Mouse (Mus musculus) lung, adult 2 months (tissue): Measurements from ENCODE around the gene Nudt16l1.

ENCODE experiments used
- CTCF ChIP-seq: fragments of 200-500 bp; IDR thresholded peaks from 2 replicates; pipeline ENCODE4 v1.5.1; 2011; ENCODE audit warnings: mild to moderate bottlenecking, low read length, control low read depth; ENCODE audit not compliant: insufficient read depth
- POLR2A ChIP-seq: fragments of 200-500 bp; IDR thresholded peaks from 2 replicates; pipeline ENCODE4 v1.6.1; 2011; ENCODE audit warnings: low read depth, mild to moderate bottlenecking, control low read depth, low read length, borderline replicate concordance; ENCODE audit errors: extremely low read depth

DNA sequence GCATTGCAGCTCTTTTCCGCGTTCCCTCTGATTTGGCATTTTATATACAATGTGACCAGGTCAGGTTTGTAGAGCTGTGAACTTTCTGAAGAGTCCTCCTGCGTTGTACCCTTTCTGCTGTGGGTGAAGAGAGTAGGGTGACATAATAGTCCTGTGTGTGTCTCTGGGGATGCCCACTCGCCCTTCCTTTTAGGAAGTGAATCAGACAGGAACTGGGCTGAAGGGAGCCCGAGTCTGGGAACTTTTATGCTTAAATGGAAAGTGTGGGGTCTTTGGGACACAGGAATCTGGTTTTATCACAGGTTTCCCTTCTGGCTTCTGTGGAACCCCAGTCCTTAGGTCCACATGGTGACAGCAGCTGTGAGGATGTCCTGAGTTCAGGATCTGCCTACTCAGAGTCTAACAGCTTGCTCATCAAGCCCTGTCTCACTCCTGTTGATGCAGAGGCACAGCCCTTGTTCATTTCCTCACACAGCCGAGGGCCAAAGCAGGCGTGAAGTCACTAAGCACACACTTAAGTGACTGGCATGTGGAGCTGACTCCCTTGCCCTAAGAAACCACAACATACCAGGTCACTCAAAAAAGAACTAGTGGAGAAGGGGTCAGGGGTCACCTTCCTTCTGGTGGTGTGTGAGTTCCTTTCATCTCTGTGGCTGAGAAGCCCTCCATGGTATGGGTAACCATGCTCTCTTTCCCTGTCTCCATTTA lies 44.2 kb upstream of the Nudt16l1 start:
- TF ChIP-seq POLR2A (no peak), CTCF (no peak)
